Mouse (Mus musculus): Measurements from ENCODE around the gene Flt4. TPM values are rescaled to one million over a fixed set of nuclear protein-coding genes. Genes with fewer than 3 reads are reported as not detected.

The Flt4 gene
- polyA plus RNA-seq, 1 experiment from 2014 or later = 1.5 TPM

DNA sequence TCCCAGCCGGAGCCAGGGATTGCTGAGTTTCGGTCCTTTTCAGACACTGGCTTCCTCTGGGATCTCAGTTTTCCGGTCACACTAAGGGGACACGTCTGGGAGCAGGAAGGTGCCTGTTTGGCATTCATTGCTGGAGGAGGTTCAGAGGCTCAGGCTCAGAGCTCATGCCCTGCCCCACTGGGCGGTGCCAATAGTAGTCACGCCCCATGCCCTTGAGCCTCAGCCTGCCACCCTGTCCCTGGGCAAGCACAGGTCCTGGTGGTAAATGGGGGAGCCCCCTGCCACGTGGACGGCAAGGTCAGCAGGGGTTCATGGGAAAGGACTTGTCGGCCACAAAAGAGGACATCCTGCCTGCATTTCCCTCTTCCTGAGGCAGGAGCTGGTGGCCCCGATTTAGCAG lies 4.3 kb downstream of the Flt4 start:
- 14% methylated on average over 10 of the region's 10 CpGs for WGBS
- no peaks in the 10 kb centered on the region for H3K36me3 ChIP-seq (ENCODE audit: control insufficient read depth, insufficient read depth, low read length)

DNA sequence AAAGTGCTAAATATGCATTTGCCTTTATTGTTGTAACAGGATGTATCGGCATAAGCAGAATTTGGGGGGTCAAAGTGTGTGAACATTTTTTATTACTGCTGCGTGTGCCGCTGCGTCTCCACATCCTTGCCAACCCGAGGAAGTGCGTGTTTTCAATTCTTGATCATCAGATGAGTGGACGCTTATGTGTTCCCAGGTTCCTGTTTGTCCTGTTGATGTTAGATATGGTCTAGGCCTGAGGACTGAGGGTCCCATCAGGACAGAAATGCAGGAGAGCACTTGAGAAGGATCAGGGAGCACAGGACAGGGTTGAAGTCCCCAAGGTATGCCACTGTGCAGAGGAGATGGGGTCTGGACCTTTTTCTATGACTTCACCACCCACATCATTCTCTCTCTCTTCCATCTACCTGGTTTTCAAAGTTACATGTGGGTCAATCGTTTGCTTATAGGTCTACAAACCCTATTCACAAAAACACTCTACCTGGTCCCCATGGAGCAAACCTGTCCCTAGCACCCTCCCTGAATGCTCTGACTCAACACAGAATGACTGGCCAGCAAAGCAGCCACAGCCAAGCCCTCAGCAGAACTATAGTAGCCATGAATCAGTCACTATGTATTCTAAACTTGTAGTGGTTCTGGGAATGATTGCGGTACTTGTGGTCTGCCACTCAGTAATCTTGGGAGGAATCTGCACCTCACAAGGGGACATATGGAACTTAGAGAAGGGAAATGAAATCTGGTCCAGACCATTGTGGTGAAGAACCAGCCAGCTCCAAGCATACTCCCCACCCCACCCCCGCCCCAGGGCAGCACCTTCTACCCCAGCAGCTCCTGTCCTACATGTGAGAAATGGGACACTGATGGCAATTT lies 7.0 kb downstream of the Flt4 start:
- Histone ChIP-seq H3K4me1 (ENCODE audit: control insufficient read depth, insufficient read depth, low read depth, low read length) (no peaks in the 10 kb centered on the region), H3K9ac (ENCODE audit: low read depth, low read length) (no peak overlapping the region), H3K4me2 (ENCODE audit: low read length) (no peak overlapping the region), H3K4me3 (ENCODE audit: low read length) (no peak overlapping the region), H3K27ac (ENCODE audit: low read depth, low read length) (no peak overlapping the region), H3K27me3 (replicated peaks; ENCODE audit: control insufficient read depth, insufficient read depth, low read length) (peaks cover 16% of the 10 kb centered on the region), H3K36me3 (ENCODE audit: control insufficient read depth, insufficient read depth, low read length) (no peaks in the 10 kb centered on the region), H3K9me3 (ENCODE audit: control insufficient read depth, low read length) (no peaks in the 10 kb centered on the region)
- WGBS = 91% methylated on average over 10 of the region's 10 CpGs
- ATAC-seq = no peak

More for the DNA sequence above, 4.3 kb downstream of the Flt4 start:
- Histone ChIP-seq H3K4me1 (ENCODE audit: control insufficient read depth, insufficient read depth, low read depth, low read length) (no peaks in the 10 kb centered on the region), H3K4me2 (ENCODE audit: low read length) (no peak overlapping the region), H3K9ac (ENCODE audit: low read depth, low read length) (no peak overlapping the region), H3K4me3 (ENCODE audit: low read length) (no peak overlapping the region), H3K9me3 (ENCODE audit: control insufficient read depth, low read length) (no peaks in the 10 kb centered on the region), H3K27me3 (replicated peaks; ENCODE audit: control insufficient read depth, insufficient read depth, low read length) (peaks cover 17% of the 10 kb centered on the region), H3K27ac (ENCODE audit: low read depth, low read length) (no peak overlapping the region)
- ATAC-seq = 0 out of 2 replicates have a peak, but pooled peaks have one; percentile 18

DNA sequence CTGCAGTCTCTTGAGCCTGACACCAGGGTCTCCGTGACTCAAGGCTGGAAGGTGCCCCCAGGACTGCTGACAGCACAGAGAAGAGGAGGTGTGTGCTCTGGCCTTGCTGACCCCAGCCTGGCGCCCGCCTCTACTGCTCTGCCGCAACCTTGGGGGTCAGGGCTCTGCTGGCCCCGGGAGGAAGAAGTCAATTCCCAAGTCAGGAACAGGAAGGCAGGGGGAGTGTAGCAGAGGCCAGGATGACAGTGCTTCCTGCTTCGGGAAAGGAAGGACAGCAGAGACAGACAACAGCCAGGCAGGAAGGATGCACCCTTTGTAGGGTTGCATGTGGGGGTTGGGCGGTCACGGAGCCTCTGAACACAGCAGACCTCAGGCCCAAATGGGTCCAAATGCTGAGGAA lies 9.4 kb downstream of the Flt4 start:
- 73% methylated on average over 8 of the region's 8 CpGs for WGBS
- Histone ChIP-seq H3K4me3 (ENCODE audit: low read length) (no peak overlapping the region), H3K9ac (ENCODE audit: low read depth, low read length) (no peak overlapping the region), H3K4me2 (ENCODE audit: low read length) (no peak overlapping the region), H3K27me3 (replicated peaks; ENCODE audit: control insufficient read depth, insufficient read depth, low read length) (peaks cover 6% of the 10 kb centered on the region), H3K4me1 (ENCODE audit: control insufficient read depth, insufficient read depth, low read depth, low read length) (no peaks in the 10 kb centered on the region), H3K27ac (ENCODE audit: low read depth, low read length) (no peak overlapping the region), H3K9me3 (ENCODE audit: control insufficient read depth, low read length) (no peaks in the 10 kb centered on the region), H3K36me3 (ENCODE audit: control insufficient read depth, insufficient read depth, low read length) (no peaks in the 10 kb centered on the region)
- ATAC-seq = no peak

DNA sequence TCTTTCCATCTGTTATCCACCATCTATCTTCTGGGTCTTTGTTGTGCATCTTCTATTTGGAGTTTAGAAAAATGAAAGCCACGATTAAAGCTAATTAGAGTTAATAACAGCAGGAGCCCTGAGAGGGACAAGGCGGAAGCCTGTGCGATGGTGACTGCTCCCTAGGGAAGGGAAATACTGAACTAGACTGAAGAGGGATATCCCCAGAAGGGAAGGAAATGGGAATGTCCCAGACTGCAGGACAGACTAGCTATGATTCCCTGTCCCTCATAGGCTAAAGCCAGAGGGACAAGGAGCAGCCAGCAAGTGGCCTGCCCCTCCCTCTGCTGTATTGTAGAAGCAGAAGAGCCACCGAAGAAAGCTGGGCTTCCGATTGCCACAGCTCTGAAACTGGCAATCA lies 12.9 kb downstream of the Flt4 start:
- Histone ChIP-seq H3K4me1 (ENCODE audit: control insufficient read depth, insufficient read depth, low read depth, low read length) (no peaks in the 10 kb centered on the region), H3K9me3 (ENCODE audit: control insufficient read depth, low read length) (no peaks in the 10 kb centered on the region)

DNA sequence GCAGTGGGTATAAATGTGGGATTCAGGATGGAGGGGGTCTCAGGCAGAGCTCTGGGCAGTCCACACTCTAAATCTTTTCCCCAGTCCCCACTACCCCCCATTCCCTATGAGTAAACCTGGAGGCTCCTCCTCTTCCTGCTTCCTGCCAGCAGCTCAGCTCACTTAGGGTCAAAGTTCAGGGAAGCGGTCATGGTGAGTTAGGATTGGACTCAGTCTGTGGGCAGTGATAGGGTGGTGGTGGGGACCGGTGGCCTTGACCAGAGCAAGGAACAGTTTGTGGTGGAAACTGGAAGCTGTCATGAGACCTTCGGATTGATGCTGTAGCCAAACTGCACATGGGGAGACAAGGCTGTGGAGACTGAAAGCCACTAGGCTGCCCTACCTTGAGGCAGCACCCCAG lies 15.1 kb downstream of the Flt4 start:
- no peaks in the 10 kb centered on the region for H3K4me1 ChIP-seq (ENCODE audit: control insufficient read depth, insufficient read depth, low read depth, low read length)
- H3K27me3 ChIP-seq (replicated peaks; ENCODE audit: control insufficient read depth, insufficient read depth, low read length) = no peaks in the 10 kb centered on the region
- H3K9ac ChIP-seq (ENCODE audit: low read depth, low read length) = no peak overlapping the region
- 84% methylated on average over 3 of the region's 3 CpGs for WGBS
- H3K36me3 ChIP-seq (ENCODE audit: control insufficient read depth, insufficient read depth, low read length) = no peaks in the 10 kb centered on the region
- no peak overlapping the region for H3K4me3 ChIP-seq (ENCODE audit: low read length)
- no peak overlapping the region for H3K4me2 ChIP-seq (ENCODE audit: low read length)
- H3K9me3 ChIP-seq (ENCODE audit: control insufficient read depth, low read length) = no peaks in the 10 kb centered on the region
- ATAC-seq = no peak
- no peak overlapping the region for H3K27ac ChIP-seq (ENCODE audit: low read depth, low read length)

More for the DNA sequence above, 12.9 kb downstream of the Flt4 start:
- Histone ChIP-seq H3K4me3 (ENCODE audit: low read length) (no peak overlapping the region), H3K4me2 (ENCODE audit: low read length) (no peak overlapping the region), H3K27me3 (replicated peaks; ENCODE audit: control insufficient read depth, insufficient read depth, low read length) (no peaks in the 10 kb centered on the region), H3K9ac (ENCODE audit: low read depth, low read length) (no peak overlapping the region), H3K36me3 (ENCODE audit: control insufficient read depth, insufficient read depth, low read length) (no peaks in the 10 kb centered on the region), H3K27ac (ENCODE audit: low read depth, low read length) (no peak overlapping the region)
- WGBS = 68% methylated on average over 5 of the region's 5 CpGs
- ATAC-seq = no peak

DNA sequence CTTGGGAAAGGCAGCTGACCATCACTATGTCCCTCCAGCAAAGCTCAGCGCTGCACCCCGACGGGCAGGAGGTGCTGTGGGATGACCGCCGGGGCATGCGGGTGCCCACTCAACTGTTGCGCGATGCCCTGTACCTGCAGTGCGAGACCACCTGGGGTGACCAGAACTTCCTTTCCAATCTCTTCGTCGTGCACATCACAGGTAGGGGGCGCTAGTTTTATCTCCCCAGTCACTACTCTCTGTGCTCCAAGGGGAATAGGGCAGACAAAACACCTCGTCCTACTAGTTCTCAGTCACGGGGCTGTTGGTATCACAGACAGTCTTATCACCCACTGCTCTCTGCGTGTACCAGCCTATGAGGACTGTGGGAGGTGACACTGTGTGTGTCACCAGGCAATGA lies 16.8 kb downstream of the Flt4 start:
- no peak for ATAC-seq
- no peaks in the 10 kb centered on the region for H3K36me3 ChIP-seq (ENCODE audit: control insufficient read depth, insufficient read depth, low read length)
- no peak overlapping the region for H3K4me3 ChIP-seq (ENCODE audit: low read length)
- H3K4me2 ChIP-seq (ENCODE audit: low read length) = no peak overlapping the region
- 68% methylated on average over 15 of the region's 15 CpGs for WGBS
- H3K4me1 ChIP-seq (ENCODE audit: control insufficient read depth, insufficient read depth, low read depth, low read length) = no peaks in the 10 kb centered on the region
- H3K27me3 ChIP-seq (replicated peaks; ENCODE audit: control insufficient read depth, insufficient read depth, low read length) = no peaks in the 10 kb centered on the region
- H3K9me3 ChIP-seq (ENCODE audit: control insufficient read depth, low read length) = no peaks in the 10 kb centered on the region
- no peak overlapping the region for H3K27ac ChIP-seq (ENCODE audit: low read depth, low read length)
- H3K9ac ChIP-seq (ENCODE audit: low read depth, low read length) = no peak overlapping the region

DNA sequence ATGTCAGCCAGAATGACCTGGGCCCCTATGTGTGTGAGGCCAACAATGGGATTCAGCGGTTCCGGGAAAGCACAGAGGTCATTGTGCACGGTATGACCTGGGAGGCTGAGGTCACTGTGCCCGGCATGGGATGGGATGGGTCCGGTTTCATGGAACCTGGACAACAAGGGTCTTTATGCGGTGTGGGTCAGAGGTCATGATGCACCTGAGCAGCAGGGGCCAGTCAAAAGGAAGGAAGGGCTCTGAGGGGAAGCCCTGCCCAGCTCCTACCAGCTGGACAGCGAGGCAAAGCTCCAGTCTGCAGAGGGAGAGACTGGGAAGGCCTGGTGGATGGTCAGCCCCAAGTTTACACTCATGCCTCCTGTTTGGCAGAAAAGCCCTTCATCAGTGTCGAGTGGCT lies 17.7 kb downstream of the Flt4 start:
- Histone ChIP-seq H3K4me2 (ENCODE audit: low read length) (no peak overlapping the region), H3K9me3 (ENCODE audit: control insufficient read depth, low read length) (no peaks in the 10 kb centered on the region), H3K36me3 (ENCODE audit: control insufficient read depth, insufficient read depth, low read length) (no peaks in the 10 kb centered on the region), H3K27ac (ENCODE audit: low read depth, low read length) (no peak overlapping the region), H3K9ac (ENCODE audit: low read depth, low read length) (no peak overlapping the region), H3K27me3 (replicated peaks; ENCODE audit: control insufficient read depth, insufficient read depth, low read length) (no peaks in the 10 kb centered on the region), H3K4me1 (ENCODE audit: control insufficient read depth, insufficient read depth, low read depth, low read length) (no peaks in the 10 kb centered on the region), H3K4me3 (ENCODE audit: low read length) (no peak overlapping the region)
- no peak for ATAC-seq
- WGBS = 76% methylated on average over 8 of the region's 8 CpGs

DNA sequence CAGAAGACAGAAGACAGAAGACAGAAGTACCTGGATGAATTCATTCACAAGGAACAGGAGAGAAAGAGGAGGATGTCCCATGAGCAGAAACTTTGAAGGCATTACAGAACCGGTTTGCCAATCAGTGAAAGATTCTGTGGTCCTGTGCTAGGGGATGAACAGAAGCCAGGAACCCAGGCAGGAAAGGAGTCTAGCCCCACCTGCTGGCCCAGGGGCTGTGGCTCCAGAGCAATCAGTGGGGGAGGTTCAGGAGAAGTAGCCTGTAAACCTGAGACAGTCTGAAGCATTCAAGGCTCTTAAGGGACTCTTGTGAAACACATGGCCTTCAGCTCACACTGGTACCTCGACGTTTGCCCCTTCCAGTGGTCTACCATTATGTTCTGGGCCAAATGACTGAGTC lies 22.1 kb downstream of the Flt4 start:
- H3K4me1 ChIP-seq (ENCODE audit: control insufficient read depth, insufficient read depth, low read depth, low read length) = peaks cover 9% of the 10 kb centered on the region
- H3K36me3 ChIP-seq (ENCODE audit: control insufficient read depth, insufficient read depth, low read length) = no peaks in the 10 kb centered on the region
- no peak for ATAC-seq
- 60% methylated on average over 3 of the region's 3 CpGs for WGBS
- H3K9me3 ChIP-seq (ENCODE audit: control insufficient read depth, low read length) = no peaks in the 10 kb centered on the region
- H3K9ac ChIP-seq (ENCODE audit: low read depth, low read length) = no peak overlapping the region
- peaks cover 24% of the 10 kb centered on the region for H3K27me3 ChIP-seq (replicated peaks; ENCODE audit: control insufficient read depth, insufficient read depth, low read length)
- H3K4me2 ChIP-seq (ENCODE audit: low read length) = no peak overlapping the region
- no peak overlapping the region for H3K27ac ChIP-seq (ENCODE audit: low read depth, low read length)
- no peak overlapping the region for H3K4me3 ChIP-seq (ENCODE audit: low read length)

DNA sequence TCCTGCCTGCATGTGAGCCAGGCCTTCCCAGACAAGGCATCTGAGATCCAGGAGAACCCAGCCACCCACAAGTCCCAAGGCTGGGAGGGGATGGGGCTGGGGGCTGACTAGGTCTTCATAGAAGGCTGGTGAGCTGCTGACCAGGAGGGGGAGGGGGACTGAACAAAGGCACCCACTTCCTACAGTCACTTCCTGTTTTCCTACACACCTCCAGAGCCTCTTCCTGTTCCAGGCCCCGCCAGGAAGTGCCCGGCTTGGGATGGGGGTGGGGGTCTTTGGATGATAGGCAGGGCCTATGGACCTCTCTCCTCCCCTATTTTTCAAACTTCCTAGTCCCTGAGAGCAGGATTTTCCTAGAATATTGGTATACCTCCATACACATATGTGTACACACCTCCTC lies 23.2 kb downstream of the Flt4 start:
- Histone ChIP-seq H3K27me3 (replicated peaks; ENCODE audit: control insufficient read depth, insufficient read depth, low read length) (peaks cover 32% of the 10 kb centered on the region), H3K27ac (ENCODE audit: low read depth, low read length) (no peak overlapping the region)
- WGBS = 72% methylated on average over 2 of the region's 2 CpGs

More for the DNA sequence above, 23.2 kb downstream of the Flt4 start:
- H3K4me2 ChIP-seq (ENCODE audit: low read length) = no peak overlapping the region
- no peaks in the 10 kb centered on the region for H3K9me3 ChIP-seq (ENCODE audit: control insufficient read depth, low read length)
- no peak overlapping the region for H3K9ac ChIP-seq (ENCODE audit: low read depth, low read length)
- H3K36me3 ChIP-seq (ENCODE audit: control insufficient read depth, insufficient read depth, low read length) = no peaks in the 10 kb centered on the region
- ATAC-seq = no peak
- peaks cover 13% of the 10 kb centered on the region for H3K4me1 ChIP-seq (ENCODE audit: control insufficient read depth, insufficient read depth, low read depth, low read length)
- no peak overlapping the region for H3K4me3 ChIP-seq (ENCODE audit: low read length)

Data from hindbrain, embryonic 16.5 days (tissue).